Mouse (Mus musculus): ENCODE data around the gene Tdp1. TPM values are rescaled to one million over a fixed set of nuclear protein-coding genes. Genes with fewer than 3 reads are reported as not detected.
"Not testable (repeated sequence)": the region's sequence is repeated elsewhere in the genome, so short reads cannot be mapped to it uniquely, and the experiment has no call there.

Gene Tdp1
- total RNA-seq, 4 experiments from 2014 or later: 24.2 to 29.4 (median 25.9) TPM

- DNase-seq (ENCODE audit: low spot score in 2 of 2): peak in 1 of 2 experiments; percentile 52
Observed at GRCm38 (mm10) chr12:99958068-99959060, 74.0 kb downstream of the Tdp1 start.

- no peak for DNase-seq (ENCODE audit: low spot score in 2 of 2)
Observed at GRCm38 (mm10) chr12:99959291-99959690, 75.0 kb downstream of the Tdp1 start.

GRCm38 (mm10) chr12:99959930-99960329, 75.6 kb downstream of the Tdp1 start:
- DNase-seq (ENCODE audit: low spot score in 2 of 2): no peak

GRCm38 (mm10) chr12:99960675-99961074, 76.4 kb downstream of the Tdp1 start:
- DNase-seq (ENCODE audit: low spot score in 2 of 2): no peak

GRCm38 (mm10) chr12:99964301-99965202, 80.2 kb downstream of the Tdp1 start, which contains the start of gene Kcnk13:
Kcnk13 (plus strand) TSS chr12:99964499.
- peak; percentile 41 to 76 for DNase-seq (ENCODE audit: low spot score in 2 of 2)

GRCm38 (mm10) chr12:99965203-99966115, 81.1 kb downstream of the Tdp1 start:
- no peak for DNase-seq (ENCODE audit: low spot score in 2 of 2)

- no peak for DNase-seq (ENCODE audit: low spot score in 2 of 2)
Observed at GRCm38 (mm10) chr12:99966116-99966770, 81.9 kb downstream of the Tdp1 start.

GRCm38 (mm10) chr12:99966881-99967363, 82.6 kb downstream of the Tdp1 start:
- no peak for DNase-seq (ENCODE audit: low spot score in 2 of 2)

- DNase-seq (ENCODE audit: low spot score in 2 of 2): no peak
Observed at GRCm38 (mm10) chr12:99969906-99970305, 85.6 kb downstream of the Tdp1 start.

- not testable (repeated sequence) for DNase-seq (ENCODE audit: low spot score in 2 of 2)
Observed at GRCm38 (mm10) chr12:99971205-99971894, 87.0 kb downstream of the Tdp1 start.

GRCm38 (mm10) chr12:99972825-99973224, 88.5 kb downstream of the Tdp1 start:
- no peak for DNase-seq (ENCODE audit: low spot score in 2 of 2)

- no peak for DNase-seq (ENCODE audit: low spot score in 2 of 2)
Observed at GRCm38 (mm10) chr12:99973659-99974058, 89.3 kb downstream of the Tdp1 start.

GRCm38 (mm10) chr12:99979541-99979940, 95.2 kb downstream of the Tdp1 start:
- DNase-seq (ENCODE audit: low spot score in 2 of 2): no peak

- DNase-seq (ENCODE audit: low spot score in 2 of 2): no peak
Observed at GRCm38 (mm10) chr12:99986797-99987196, 102.5 kb downstream of the Tdp1 start.

- DNase-seq (ENCODE audit: low spot score in 2 of 2): no peak
Observed at GRCm38 (mm10) chr12:99988144-99988543, 103.8 kb downstream of the Tdp1 start.

- no peak for DNase-seq (ENCODE audit: low spot score in 2 of 2)
Observed at GRCm38 (mm10) chr12:99992362-99992862, 108.1 kb downstream of the Tdp1 start.

GRCm38 (mm10) chr12:99993146-99993890, 109.0 kb downstream of the Tdp1 start:
- DNase-seq (ENCODE audit: low spot score in 2 of 2): no peak

GRCm38 (mm10) chr12:99995951-99996350, 111.6 kb downstream of the Tdp1 start:
- peak; percentile 37 to 50 for DNase-seq (ENCODE audit: low spot score in 2 of 2)
